Mouse (Mus musculus): Measurements from ENCODE around the gene Mthfd1l. TPM values are rescaled to one million over a fixed set of nuclear protein-coding genes. Genes with fewer than 3 reads are reported as not detected.

Mthfd1l gene
- polyA plus RNA-seq, 1 experiment from 2014 or later, result 5.3 TPM

DNA sequence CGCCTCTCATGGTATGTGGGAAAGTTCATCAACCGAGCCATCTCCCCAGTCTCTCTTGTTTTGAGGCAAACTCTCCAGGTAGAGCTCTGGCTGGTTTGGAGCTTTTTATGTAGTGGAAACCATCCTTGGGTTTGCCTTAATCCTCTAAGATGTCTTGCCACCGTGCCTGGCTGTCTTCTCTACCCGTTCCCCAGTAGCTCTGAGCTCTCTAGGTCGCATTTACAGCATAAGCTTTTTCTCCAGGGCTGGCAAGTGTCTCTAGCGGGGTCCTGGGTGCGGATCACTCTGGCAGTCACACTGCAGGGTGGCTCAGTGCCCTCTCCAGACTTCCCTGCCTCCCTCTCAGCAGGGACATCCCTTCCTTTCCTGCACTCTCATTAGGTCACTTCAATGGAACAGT, 63.6 kb downstream of the Mthfd1l start:
- no peak for TF ChIP-seq CTCF (IDR thresholded peaks at IDR 0.05; ENCODE audit: low read depth)
- 0 out of 2 replicates have a peak, but pooled peaks have one; percentile 16 for ATAC-seq
- 92% methylated on average over 7 of the region's 7 CpGs for WGBS

DNA sequence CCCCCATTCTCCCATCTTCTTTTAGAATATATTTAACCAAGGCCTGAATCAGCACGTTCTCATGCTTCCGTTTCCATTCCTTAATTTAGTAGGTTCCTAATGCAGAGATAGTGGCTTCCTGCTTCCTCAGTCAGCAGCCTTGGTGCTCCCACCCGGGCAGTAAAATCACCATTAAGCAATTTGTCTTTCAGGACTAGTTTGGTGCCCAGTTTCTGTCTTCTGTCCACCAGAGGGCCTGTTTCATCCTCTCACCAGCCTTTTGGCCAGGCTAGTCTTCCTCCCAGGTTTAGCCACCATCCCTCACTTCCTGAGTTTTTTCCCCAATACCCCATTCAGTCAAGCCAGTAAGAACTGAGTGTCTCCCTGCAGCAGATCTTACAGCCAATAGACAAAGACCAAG, 64.1 kb downstream of the Mthfd1l start:
- no peaks in the 10 kb centered on the region for H3K4me1 ChIP-seq (replicated peaks; ENCODE audit: control insufficient read depth, insufficient read depth, low read length)
- no peak overlapping the region for H3K4me3 ChIP-seq (ENCODE audit: low read depth, low read length)
- peak; percentile 58 for TF ChIP-seq CTCF (IDR thresholded peaks at IDR 0.05; ENCODE audit: low read depth)
- H3K4me2 ChIP-seq (replicated peaks; ENCODE audit: low read depth), result no peak overlapping the region
- H3K27ac ChIP-seq (ENCODE audit: low read depth, low read length), result no peak overlapping the region
- 62% methylated on average over 3 of the region's 3 CpGs for WGBS
- no peaks in the 10 kb centered on the region for H3K9me3 ChIP-seq (ENCODE audit: control insufficient read depth)
- peaks cover 7% of the 10 kb centered on the region; the same call in 1 of the 2 replicates for H3K36me3 ChIP-seq (ENCODE audit: control insufficient read depth, insufficient read depth)
- no peak for ATAC-seq
- H3K9ac ChIP-seq (ENCODE audit: low read depth, low read length), result no peak overlapping the region
- no peaks in the 10 kb centered on the region for H3K27me3 ChIP-seq (replicated peaks; ENCODE audit: control insufficient read depth, insufficient read depth, low read length)

More for the DNA sequence above, 63.6 kb downstream of the Mthfd1l start:
- H3K27me3 ChIP-seq (replicated peaks; ENCODE audit: control insufficient read depth, insufficient read depth, low read length), result no peaks in the 10 kb centered on the region
- no peak overlapping the region for H3K9ac ChIP-seq (ENCODE audit: low read depth, low read length)
- H3K36me3 ChIP-seq (ENCODE audit: control insufficient read depth, insufficient read depth), result peaks cover 7% of the 10 kb centered on the region; the same call in 1 of the 2 replicates
- H3K9me3 ChIP-seq (ENCODE audit: control insufficient read depth), result no peaks in the 10 kb centered on the region
- H3K27ac ChIP-seq (ENCODE audit: low read depth, low read length), result no peak overlapping the region
- no peak overlapping the region for H3K4me3 ChIP-seq (ENCODE audit: low read depth, low read length)
- no peaks in the 10 kb centered on the region for H3K4me1 ChIP-seq (replicated peaks; ENCODE audit: control insufficient read depth, insufficient read depth, low read length)
- H3K4me2 ChIP-seq (replicated peaks; ENCODE audit: low read depth), result no peak overlapping the region

DNA sequence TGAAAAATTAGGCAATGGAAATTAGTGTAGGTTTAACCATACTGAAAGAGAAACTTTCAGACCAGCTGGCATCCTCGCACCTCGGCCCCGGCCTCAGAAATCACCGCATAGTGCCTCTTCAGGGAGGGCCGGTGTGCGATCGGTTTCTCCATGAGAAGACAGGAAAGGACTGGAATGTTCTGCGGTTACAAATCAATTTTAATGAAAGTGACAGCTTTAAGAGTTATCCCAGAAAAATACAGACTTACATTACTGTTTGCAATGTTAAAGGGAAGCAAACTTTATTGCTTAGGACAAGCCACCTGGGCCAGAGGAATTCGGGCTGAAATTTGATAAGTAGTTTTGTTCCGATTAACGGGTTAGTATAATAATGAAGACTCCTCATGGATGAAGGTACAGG, 65.7 kb downstream of the Mthfd1l start:
- peaks cover 7% of the 10 kb centered on the region; the same call in 1 of the 2 replicates for H3K36me3 ChIP-seq (ENCODE audit: control insufficient read depth, insufficient read depth)
- no peak overlapping the region for H3K4me2 ChIP-seq (replicated peaks; ENCODE audit: low read depth)
- 91% methylated on average over 11 of the region's 11 CpGs for WGBS
- TF ChIP-seq CTCF (IDR thresholded peaks at IDR 0.05; ENCODE audit: low read depth), result no peak
- H3K9ac ChIP-seq (ENCODE audit: low read depth, low read length), result no peak overlapping the region
- H3K27ac ChIP-seq (ENCODE audit: low read depth, low read length), result no peak overlapping the region
- no peaks in the 10 kb centered on the region for H3K27me3 ChIP-seq (replicated peaks; ENCODE audit: control insufficient read depth, insufficient read depth, low read length)
- H3K4me1 ChIP-seq (replicated peaks; ENCODE audit: control insufficient read depth, insufficient read depth, low read length), result no peaks in the 10 kb centered on the region
- no peak for ATAC-seq
- no peak overlapping the region for H3K4me3 ChIP-seq (ENCODE audit: low read depth, low read length)
- H3K9me3 ChIP-seq (ENCODE audit: control insufficient read depth), result no peaks in the 10 kb centered on the region

DNA sequence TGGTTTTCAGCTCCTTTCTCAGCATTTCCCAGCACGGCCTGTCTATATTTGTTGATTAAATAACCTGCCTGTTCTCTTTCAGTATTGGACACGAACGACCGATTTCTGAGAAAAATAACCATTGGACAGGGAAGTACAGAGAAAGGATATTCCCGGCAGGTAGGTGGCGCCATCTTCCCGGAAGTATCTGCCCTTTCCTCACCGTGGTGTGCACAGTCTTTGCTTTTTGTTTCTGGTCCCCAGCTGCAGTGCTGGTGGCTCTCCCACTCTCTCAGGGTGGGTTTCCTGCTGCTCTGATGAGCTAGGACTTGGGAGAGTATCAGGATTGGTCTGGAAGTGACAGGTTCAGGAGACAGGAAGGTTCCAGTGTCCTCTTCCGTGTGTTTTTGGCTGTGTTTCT, 68.8 kb downstream of the Mthfd1l start:
- Histone ChIP-seq H3K4me1 (replicated peaks; ENCODE audit: control insufficient read depth, insufficient read depth, low read length) (no peaks in the 10 kb centered on the region), H3K9me3 (ENCODE audit: control insufficient read depth) (no peaks in the 10 kb centered on the region), H3K4me3 (ENCODE audit: low read depth, low read length) (no peak overlapping the region), H3K27ac (ENCODE audit: low read depth, low read length) (no peak overlapping the region), H3K36me3 (ENCODE audit: control insufficient read depth, insufficient read depth) (peaks cover 10% of the 10 kb centered on the region), H3K4me2 (replicated peaks; ENCODE audit: low read depth) (no peak overlapping the region), H3K9ac (ENCODE audit: low read depth, low read length) (no peak overlapping the region), H3K27me3 (replicated peaks; ENCODE audit: control insufficient read depth, insufficient read depth, low read length) (no peaks in the 10 kb centered on the region)
- peak; percentile 85 for TF ChIP-seq CTCF (IDR thresholded peaks at IDR 0.05; ENCODE audit: low read depth)
- WGBS, result 76% methylated on average over 9 of the region's 9 CpGs
- ATAC-seq, result no peak

DNA sequence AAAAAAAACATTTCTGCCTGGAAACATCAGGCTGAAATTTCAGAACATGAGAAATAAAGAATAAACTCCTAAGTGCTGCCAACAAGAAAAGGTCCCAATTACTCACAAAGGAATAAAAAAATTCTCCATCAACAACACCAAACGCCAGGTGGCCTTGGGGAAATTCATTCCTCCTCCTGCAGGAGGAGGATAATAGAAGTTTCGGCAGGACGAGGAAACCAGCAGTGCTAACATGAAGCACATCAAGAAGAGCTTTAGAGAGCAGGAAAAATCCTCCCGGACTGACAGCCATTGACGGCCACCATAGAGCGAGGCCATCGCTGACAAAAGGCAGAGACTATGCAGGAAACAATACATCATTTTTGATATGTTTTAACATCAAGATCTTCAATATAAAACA, 71.5 kb downstream of the Mthfd1l start:
- no peak overlapping the region for H3K27ac ChIP-seq (ENCODE audit: low read depth, low read length)
- peak; percentile 12; the same call in 1 of the 2 replicates for TF ChIP-seq CTCF (IDR thresholded peaks at IDR 0.05; ENCODE audit: low read depth)
- 70% methylated on average over 7 of the region's 7 CpGs for WGBS
- no peaks in the 10 kb centered on the region for H3K4me1 ChIP-seq (replicated peaks; ENCODE audit: control insufficient read depth, insufficient read depth, low read length)
- H3K4me3 ChIP-seq (ENCODE audit: low read depth, low read length), result no peak overlapping the region
- H3K9ac ChIP-seq (ENCODE audit: low read depth, low read length), result no peak overlapping the region
- H3K27me3 ChIP-seq (replicated peaks; ENCODE audit: control insufficient read depth, insufficient read depth, low read length), result no peaks in the 10 kb centered on the region
- H3K4me2 ChIP-seq (replicated peaks; ENCODE audit: low read depth), result no peak overlapping the region
- H3K9me3 ChIP-seq (ENCODE audit: control insufficient read depth), result no peaks in the 10 kb centered on the region
- peaks cover 6% of the 10 kb centered on the region for H3K36me3 ChIP-seq (ENCODE audit: control insufficient read depth, insufficient read depth)
- ATAC-seq, result no peak

DNA sequence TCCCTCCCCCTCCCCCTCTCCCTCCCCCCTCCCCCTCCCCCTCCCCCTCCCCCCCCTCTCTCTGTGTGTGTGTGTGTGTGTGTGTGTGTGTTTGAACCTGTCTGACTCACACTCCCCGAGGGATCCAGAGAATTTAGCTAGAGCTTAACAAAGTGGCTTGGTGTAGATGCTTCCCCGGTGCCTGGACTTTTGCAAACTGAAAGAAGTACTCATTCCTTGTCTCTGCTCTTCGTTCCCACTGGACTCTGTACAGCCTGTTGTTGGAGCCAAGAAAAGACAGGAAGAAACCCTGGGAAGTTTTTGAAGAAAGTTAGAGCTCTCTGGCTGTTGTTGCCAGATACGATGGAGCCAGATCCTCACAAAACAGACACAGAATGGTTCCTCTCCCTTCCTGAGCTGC, 73.6 kb downstream of the Mthfd1l start:
- no peak for ATAC-seq
- Histone ChIP-seq H3K4me2 (replicated peaks; ENCODE audit: low read depth) (no peak overlapping the region), H3K9ac (ENCODE audit: low read depth, low read length) (no peak overlapping the region), H3K27me3 (replicated peaks; ENCODE audit: control insufficient read depth, insufficient read depth, low read length) (no peaks in the 10 kb centered on the region), H3K4me1 (replicated peaks; ENCODE audit: control insufficient read depth, insufficient read depth, low read length) (no peaks in the 10 kb centered on the region), H3K36me3 (ENCODE audit: control insufficient read depth, insufficient read depth) (peaks cover 6% of the 10 kb centered on the region), H3K27ac (ENCODE audit: low read depth, low read length) (no peak overlapping the region), H3K9me3 (ENCODE audit: control insufficient read depth) (no peaks in the 10 kb centered on the region), H3K4me3 (ENCODE audit: low read depth, low read length) (no peak overlapping the region)
- 37% methylated on average over 4 of the region's 4 CpGs for WGBS
- TF ChIP-seq CTCF (IDR thresholded peaks at IDR 0.05; ENCODE audit: low read depth), result no peak

DNA sequence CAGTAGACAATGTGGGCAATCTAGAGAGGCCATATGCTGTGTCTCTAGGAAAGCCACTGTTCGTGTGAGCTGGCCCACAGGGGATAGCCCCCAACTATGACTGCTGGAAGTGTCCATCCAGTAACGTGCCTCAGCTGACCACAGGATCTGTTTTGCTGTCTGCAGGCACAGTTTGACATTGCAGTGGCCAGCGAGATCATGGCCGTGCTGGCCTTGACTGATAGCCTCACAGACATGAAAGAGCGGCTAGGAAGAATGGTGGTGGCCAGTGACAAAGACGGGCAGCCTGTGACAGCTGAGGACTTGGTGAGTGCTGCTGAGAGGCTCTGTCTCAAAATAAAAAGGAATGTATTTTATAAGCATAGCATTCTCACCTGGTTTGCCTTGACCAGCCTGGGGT, 74.7 kb downstream of the Mthfd1l start:
- no peak overlapping the region for H3K4me2 ChIP-seq (replicated peaks; ENCODE audit: low read depth)
- no peak overlapping the region for H3K27ac ChIP-seq (ENCODE audit: low read depth, low read length)
- H3K4me3 ChIP-seq (ENCODE audit: low read depth, low read length), result no peak overlapping the region
- no peaks in the 10 kb centered on the region for H3K27me3 ChIP-seq (replicated peaks; ENCODE audit: control insufficient read depth, insufficient read depth, low read length)
- H3K9me3 ChIP-seq (ENCODE audit: control insufficient read depth), result no peaks in the 10 kb centered on the region
- no peak overlapping the region for H3K9ac ChIP-seq (ENCODE audit: low read depth, low read length)
- H3K4me1 ChIP-seq (replicated peaks; ENCODE audit: control insufficient read depth, insufficient read depth, low read length), result no peaks in the 10 kb centered on the region
- 89% methylated on average over 6 of the region's 6 CpGs for WGBS
- H3K36me3 ChIP-seq (ENCODE audit: control insufficient read depth, insufficient read depth), result peaks cover 6% of the 10 kb centered on the region
- no peak for ATAC-seq
- no peak for TF ChIP-seq CTCF (IDR thresholded peaks at IDR 0.05; ENCODE audit: low read depth)
